Mouse (Mus musculus): ENCODE measurements around the gene Mt3. TPM values are rescaled to one million over a fixed set of nuclear protein-coding genes. Genes with fewer than 3 reads are reported as not detected.

The Mt3 gene
- total RNA-seq, 2 experiments from 2014 or later: 1.6 to 2.7 TPM

- TF ChIP-seq CTCF (IDR thresholded peaks at IDR 0.05): no peak
- H3K27ac ChIP-seq: no peak overlapping the region
- intact Hi-C loops (cut with DNase I): no loop called here
- peak overlapping the region; percentile 75 for H3K4me3 ChIP-seq
- DNase-seq: no peak
These were observed 28.1 kb downstream of the Mt3 start for GRCm38 (mm10) chr8:94180561-94180908.

GRCm38 (mm10) chr8:94182055-94182929 lies 29.9 kb downstream of the Mt3 start:
- no peak for DNase-seq
- peak overlapping the region; percentile 63 for H3K27ac ChIP-seq
- H3K4me3 ChIP-seq: peak overlapping the region; percentile 66
- no peak for TF ChIP-seq CTCF (IDR thresholded peaks at IDR 0.05)
- intact Hi-C loops (cut with DNase I): no loop called here

GRCm38 (mm10) chr8:94183117-94183516 lies 30.7 kb downstream of the Mt3 start:
- peak; percentile 88 for DNase-seq
- TF ChIP-seq CTCF (IDR thresholded peaks at IDR 0.05): peak; percentile 80
- H3K27ac ChIP-seq: peak overlapping the region; percentile 63
- H3K4me3 ChIP-seq: peak overlapping the region; percentile 66
- intact Hi-C loops (cut with DNase I): no loop called here

GRCm38 (mm10) chr8:94184357-94184843 lies 32.0 kb downstream of the Mt3 start:
- no peak for TF ChIP-seq CTCF (IDR thresholded peaks at IDR 0.05)

DNA sequence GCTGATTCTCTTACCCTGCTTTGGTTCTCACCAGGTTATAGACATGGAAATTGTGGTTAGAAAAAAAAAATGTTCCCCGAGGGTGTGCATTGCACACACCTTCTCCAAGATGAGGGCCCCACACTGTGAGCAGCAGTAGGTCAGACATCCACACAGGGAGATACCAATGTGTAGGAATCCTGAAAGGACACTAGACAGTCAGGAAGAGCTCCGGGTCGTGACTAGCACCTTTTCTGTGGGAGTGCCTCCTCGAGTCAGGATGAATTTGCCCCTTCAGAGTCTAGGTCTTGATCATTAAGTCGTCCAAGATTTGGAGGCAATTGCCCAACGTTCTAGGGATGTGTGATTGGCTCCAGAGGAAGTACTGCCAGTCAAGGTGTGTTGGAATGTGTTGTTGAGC lies 33.4 kb downstream of the Mt3 start:
- no peak for TF ChIP-seq CTCF (IDR thresholded peaks at IDR 0.05)
- intact Hi-C loops (cut with DNase I): loop anchor here (2.0 kb wide), 1 partner anchor 19 kb away; no protein-coding TSS in a partner anchor
- no peak for DNase-seq
- no peak overlapping the region for H3K4me3 ChIP-seq
- no peak overlapping the region for H3K27ac ChIP-seq

More at GRCm38 (mm10) chr8:94184357-94184843, 32.0 kb downstream of the Mt3 start:
- Histone ChIP-seq H3K27ac (no peak overlapping the region), H3K4me3 (no peak overlapping the region)
- no peak for DNase-seq
- intact Hi-C loops (cut with DNase I): no loop called here

- peak overlapping the region; percentile 13; the same call in 1 of the 2 replicates for H3K4me3 ChIP-seq
- intact Hi-C loops (cut with DNase I): loop anchor here (2.0 kb wide), 1 partner anchor 20 kb away; no protein-coding TSS in a partner anchor
- peak; percentile 87 for DNase-seq
- peak; percentile 83 for TF ChIP-seq CTCF (IDR thresholded peaks at IDR 0.05)
- peak overlapping the region; percentile 68 for H3K27ac ChIP-seq
These were observed 34.1 kb downstream of the Mt3 start for GRCm38 (mm10) chr8:94186542-94186941.

- intact Hi-C loops (cut with DNase I): loop anchor here (2.0 kb wide), 1 partner anchor 21 kb away; no protein-coding TSS in a partner anchor
- H3K27ac ChIP-seq: peak overlapping the region; percentile 68
- no peak overlapping the region for H3K4me3 ChIP-seq
- TF ChIP-seq CTCF (IDR thresholded peaks at IDR 0.05): no peak
- DNase-seq: peak; percentile 27
These were observed 35.0 kb downstream of the Mt3 start for GRCm38 (mm10) chr8:94187290-94188002.

DNA sequence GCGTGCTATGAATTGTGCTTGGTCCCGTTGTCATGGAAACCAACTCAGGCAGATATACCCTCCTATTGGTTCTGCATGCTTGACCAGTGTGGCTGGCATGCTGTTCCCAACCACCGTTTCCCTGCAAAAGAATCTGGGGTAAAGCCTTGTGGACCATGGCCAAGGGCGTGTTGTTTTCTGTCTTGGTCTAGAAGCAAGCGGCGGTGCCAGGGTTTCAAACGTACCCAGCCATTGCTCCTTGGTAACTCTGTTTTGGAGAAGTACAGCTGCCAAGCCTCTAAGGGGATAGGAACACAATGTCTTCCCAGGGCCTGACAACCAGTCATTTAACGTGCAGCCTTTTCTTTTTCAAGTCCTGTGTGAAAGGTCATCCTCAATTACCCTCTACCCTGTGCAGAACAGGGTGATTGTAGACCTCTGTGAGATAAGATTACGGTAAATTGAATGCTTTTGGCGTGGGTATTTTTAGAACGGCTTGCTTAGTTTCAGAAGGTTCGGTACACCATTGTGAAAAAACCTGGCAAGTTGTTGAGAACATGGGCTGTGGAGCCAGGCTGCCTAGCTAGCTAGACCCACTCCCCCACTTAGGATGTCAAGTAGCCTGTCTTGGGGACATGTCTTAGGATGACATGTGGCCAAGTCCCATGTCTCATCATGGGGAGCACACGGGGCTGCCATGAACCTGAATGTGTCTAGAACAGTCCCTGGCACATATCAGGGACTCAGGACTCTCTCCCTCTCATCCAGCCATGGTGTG lies 37.0 kb downstream of the Mt3 start:
- no peak overlapping the region for H3K4me3 ChIP-seq
- peak overlapping the region; percentile 16 for H3K27ac ChIP-seq
- no peak for TF ChIP-seq CTCF (IDR thresholded peaks at IDR 0.05)
- intact Hi-C loops (cut with DNase I): no loop called here
- DNase-seq: peak; percentile 74

GRCm38 (mm10) chr8:94191101-94191691 lies 38.8 kb downstream of the Mt3 start:
- peak overlapping the region; percentile 48 for H3K4me3 ChIP-seq
- no peak for TF ChIP-seq CTCF (IDR thresholded peaks at IDR 0.05)
- peak; percentile 77 for DNase-seq
- H3K27ac ChIP-seq: peak overlapping the region; percentile 43
- intact Hi-C loops (cut with DNase I): no loop called here

- Histone ChIP-seq H3K27ac (peak overlapping the region; percentile 61), H3K4me3 (no peak overlapping the region)
- DNase-seq: peak; percentile 83
- TF ChIP-seq CTCF (IDR thresholded peaks at IDR 0.05): no peak
- intact Hi-C loops (cut with DNase I): no loop called here
These were observed 40.5 kb downstream of the Mt3 start for GRCm38 (mm10) chr8:94192926-94193325.

DNA sequence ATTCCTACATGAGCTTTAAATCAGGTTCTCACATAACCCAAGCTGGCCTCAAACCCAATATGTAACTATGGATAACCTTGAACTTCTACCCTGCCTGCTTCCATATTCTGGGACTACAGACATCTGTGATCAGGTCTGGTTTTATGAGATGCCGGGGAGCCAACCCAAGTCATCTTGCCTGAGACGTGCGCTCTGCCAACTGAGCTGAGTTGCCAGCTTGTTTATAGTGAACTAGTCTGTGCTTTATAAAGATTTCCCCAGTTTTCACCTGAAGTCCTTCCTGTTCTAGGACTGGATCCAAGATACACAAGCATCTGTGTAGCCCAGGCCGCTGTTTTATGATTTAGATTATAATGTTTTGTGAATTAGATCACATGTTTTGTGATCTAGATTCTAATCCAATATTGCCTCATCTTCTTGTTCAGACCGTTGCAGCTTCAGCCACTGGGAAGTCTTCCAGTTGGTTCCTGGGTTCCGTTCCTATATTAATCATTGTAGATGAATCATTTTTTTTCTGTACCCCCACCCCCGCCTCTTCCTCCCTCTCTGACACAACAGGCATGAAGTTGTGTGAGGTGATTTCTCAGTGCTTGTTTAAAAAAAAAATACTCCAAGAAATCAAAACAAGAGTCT lies 42.3 kb downstream of the Mt3 start:
- peak; percentile 58 for DNase-seq
- H3K4me3 ChIP-seq: no peak overlapping the region
- intact Hi-C loops (cut with DNase I): loop anchor here (5.0 kb wide), 1 partner anchor 92 kb away; no protein-coding TSS in a partner anchor
- TF ChIP-seq CTCF (IDR thresholded peaks at IDR 0.05): no peak
- H3K27ac ChIP-seq: peak overlapping the region; percentile 51
